Mouse (Mus musculus): ENCODE measurements at regions not wholly inside any gene's neighbourhood (a gene's known extent, or its start where the extent isn't known, plus 50 kb on each side); places are given as distances from the start of the nearest gene placed in this dataset.

DNA sequence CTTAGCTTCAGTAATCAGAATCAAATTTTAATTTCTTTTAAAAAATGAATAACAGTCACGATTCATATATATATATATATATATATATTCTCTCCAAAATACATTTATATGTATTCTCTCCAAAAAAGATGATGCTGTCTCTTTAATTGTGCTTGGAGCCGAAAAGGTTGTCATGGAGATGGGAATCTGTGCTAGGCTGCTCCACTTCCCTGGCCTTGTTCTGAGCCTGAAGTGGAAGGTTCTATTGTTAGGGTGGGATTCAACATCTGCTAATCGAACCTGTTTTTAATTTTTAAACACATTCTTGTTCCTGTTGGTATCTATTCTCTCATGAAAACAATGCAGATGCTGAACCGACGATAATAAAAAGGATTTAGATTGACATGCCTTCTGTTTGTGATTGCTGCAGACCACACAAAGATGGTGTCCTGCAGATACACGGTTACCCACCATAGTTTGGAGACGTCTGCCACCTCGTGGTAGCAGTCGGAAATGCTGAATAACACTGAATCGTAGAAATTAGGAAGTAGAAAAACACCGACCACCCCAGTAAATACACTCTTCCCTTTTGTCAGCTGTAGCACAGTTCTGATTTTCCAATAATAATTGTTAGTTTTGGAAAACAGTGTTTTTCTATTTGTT lies 77.9 kb upstream of the Plppr4 start:
- H3K27ac ChIP-seq = no peak overlapping the region
- WGBS = 13% methylated on average over 11 of the region's 11 CpGs
- no peaks in the 10 kb centered on the region for H3K9me3 ChIP-seq
- H3K4me2 ChIP-seq = no peak overlapping the region
- no peaks in the 10 kb centered on the region for H3K4me1 ChIP-seq
- H3K4me3 ChIP-seq (replicated peaks) = no peak overlapping the region
- peak; percentile 86 for ATAC-seq (ENCODE audit: low FRiP score)
- no peaks in the 10 kb centered on the region for H3K27me3 ChIP-seq
- H3K36me3 ChIP-seq (replicated peaks) = no peaks in the 10 kb centered on the region
- H3K9ac ChIP-seq = no peak overlapping the region

DNA sequence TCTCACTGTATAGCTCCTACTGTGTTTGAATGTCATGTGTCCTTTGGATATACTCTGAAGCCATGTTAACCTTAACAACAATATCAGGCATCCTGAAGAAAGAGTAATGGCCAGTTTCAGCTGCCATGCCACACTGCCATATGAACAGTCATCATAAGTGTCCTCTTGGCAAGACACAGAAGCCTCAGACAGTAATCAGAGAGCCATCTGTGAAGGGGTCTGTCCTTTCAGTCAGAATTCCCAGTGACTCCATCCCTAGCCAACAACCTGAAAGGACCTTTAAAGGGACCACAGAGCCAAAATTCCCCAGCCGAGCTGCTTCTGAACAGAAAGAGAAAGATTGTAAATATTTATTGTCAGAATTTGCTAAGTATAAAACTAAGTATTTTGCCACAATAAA lies 63.9 kb upstream of the Plppr4 start:
- Histone ChIP-seq H3K9ac (no peak overlapping the region), H3K27ac (no peak overlapping the region), H3K4me2 (no peak overlapping the region), H3K4me1 (no peaks in the 10 kb centered on the region), H3K9me3 (no peaks in the 10 kb centered on the region), H3K4me3 (replicated peaks) (no peak overlapping the region), H3K27me3 (no peaks in the 10 kb centered on the region), H3K36me3 (replicated peaks) (no peaks in the 10 kb centered on the region)
- ATAC-seq (ENCODE audit: low FRiP score) = no peak
- 74% methylated on average over 1 of the region's 1 CpGs for WGBS

DNA sequence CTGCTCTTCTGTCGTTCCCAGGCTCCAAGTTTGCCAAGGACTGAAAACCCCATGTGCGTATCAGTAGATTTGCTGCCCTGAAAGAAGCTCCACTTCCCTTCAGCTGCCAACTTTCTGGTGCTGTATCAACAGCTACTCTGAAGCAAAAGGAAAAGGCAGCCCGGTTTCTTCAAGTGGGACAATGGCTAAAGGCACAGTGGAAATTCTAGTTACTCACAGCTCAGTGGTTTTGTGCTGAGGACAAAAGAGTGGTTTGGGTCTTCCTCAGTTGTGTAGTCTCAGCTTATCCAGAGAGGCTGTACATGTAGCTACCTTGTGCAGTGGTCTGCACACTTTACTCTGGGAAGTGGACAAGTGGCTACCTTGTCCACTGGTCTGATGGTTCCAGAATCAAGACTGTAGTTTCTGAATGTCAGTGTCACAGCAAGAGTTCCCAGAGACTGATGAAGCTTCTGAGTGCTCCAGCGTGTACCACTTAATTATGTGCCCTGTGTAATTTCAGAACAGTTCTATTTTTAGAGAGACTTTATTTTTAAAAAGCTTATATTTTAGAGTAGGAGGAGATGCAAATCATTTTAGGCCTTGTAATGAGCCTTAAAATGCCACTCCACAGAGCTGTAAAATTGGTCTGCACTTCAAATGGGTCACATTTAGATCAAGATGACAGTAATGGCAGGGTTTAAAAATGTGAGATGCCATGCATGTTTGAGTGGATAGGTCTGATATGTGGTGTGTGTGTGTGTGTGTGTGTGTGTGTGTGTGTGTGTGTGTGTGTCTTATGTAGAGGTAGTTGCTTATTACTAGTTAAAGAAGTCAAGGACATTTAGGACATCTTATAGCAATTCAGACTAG lies 52.4 kb upstream of the Plppr4 start:
- Histone ChIP-seq H3K27me3 (no peaks in the 10 kb centered on the region), H3K27ac (no peak overlapping the region), H3K9me3 (no peaks in the 10 kb centered on the region), H3K36me3 (replicated peaks) (no peaks in the 10 kb centered on the region), H3K4me3 (replicated peaks) (no peak overlapping the region), H3K4me2 (no peak overlapping the region), H3K4me1 (no peaks in the 10 kb centered on the region), H3K9ac (no peak overlapping the region)
- peak; percentile 55; the same call in 1 of the 2 replicates for ATAC-seq (ENCODE audit: low FRiP score)
- 68% methylated on average over 4 of the region's 4 CpGs for WGBS

Data from forebrain, embryonic 12.5 days (tissue).